Mouse (Mus musculus) erythroid progenitor cell, adult 5-6 weeks (primary cell): ENCODE results near the gene Ypel2. TPM values are rescaled to one million over a fixed set of nuclear protein-coding genes. Genes with fewer than 3 reads are reported as not detected.

Experiments
- ATAC-seq: replicated peaks from 2 replicates; pipeline ENCODE4 v1.8.0; 2016; ENCODE audit warnings: moderate number of reproducible peaks, mild to moderate bottlenecking, moderate TSS enrichment, inconsistent platforms; ENCODE audit not compliant: poor library complexity, low FRiP score, severe bottlenecking
- total RNA-seq, 2 experiments: library from RNA; stranded (forward) in 1 of 2; stranded (reverse) in 1 of 2; fragments of 150-400 nt in 1 of 2; fragments of 186-747, 209-891 nt in 1 of 2; gene quantifications; 2 replicates each; pipeline versions ENCODE4 v1.2.3 to v1.2.4; 2015 to 2017; ENCODE audit warnings: low replicate concordance in 2 of 2

The Ypel2 gene
- total RNA-seq, 2 experiments from 2014 or later = 1.5 to 2.9 TPM

GRCm38 (mm10) chr11:86907889-86908590 lies 85.5 kb downstream of the Ypel2 start:
- no peak for ATAC-seq

GRCm38 (mm10) chr11:86906767-86907662 lies 86.5 kb downstream of the Ypel2 start:
- no peak for ATAC-seq

- ATAC-seq = no peak
Observed at GRCm38 (mm10) chr11:86906257-86906656, 87.2 kb downstream of the Ypel2 start.

- no peak for ATAC-seq
Observed at GRCm38 (mm10) chr11:86905261-86905660, 88.2 kb downstream of the Ypel2 start.

DNA sequence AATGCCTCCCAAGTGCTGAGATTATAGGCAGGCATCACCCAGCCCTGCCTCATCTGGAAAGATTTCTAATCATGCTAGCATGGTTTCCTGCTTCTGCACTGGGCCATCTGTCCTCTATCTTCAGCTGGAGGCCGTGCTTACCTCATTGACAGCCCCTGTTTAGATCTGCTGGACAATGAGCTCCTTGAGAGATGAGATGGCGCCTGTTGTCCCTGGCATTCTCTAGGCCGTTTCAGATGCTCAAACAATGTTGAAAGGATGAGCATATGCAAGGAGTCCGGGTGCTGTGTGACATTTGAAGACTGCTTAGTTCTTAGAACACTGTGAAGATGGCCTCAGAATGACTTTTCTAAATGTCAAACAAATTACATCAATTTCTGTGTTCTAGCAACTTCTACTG lies 88.8 kb downstream of the Ypel2 start:
- ATAC-seq = no peak

GRCm38 (mm10) chr11:86898367-86898766 lies 95.1 kb downstream of the Ypel2 start:
- ATAC-seq = no peak

DNA sequence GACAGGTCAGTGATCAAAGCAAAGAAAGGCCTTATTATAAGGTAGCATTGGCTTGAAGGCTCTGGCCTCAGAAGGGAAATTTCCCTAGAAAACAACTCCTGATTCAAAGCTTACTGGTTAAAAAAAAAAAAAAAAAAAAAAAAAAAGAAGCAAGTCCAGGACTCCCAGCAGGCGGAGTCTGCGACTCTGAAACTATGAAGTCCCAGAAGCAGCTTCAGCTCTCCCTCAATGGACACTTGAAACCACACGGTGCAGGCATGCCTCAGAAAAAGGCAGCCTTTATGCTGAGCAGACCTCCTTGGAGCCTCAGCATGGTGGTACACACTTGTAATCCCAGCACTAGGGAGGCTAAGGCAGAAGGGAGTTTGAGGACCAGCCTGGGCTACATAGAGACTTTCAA lies 97.9 kb downstream of the Ypel2 start:
- no peak for ATAC-seq

DNA sequence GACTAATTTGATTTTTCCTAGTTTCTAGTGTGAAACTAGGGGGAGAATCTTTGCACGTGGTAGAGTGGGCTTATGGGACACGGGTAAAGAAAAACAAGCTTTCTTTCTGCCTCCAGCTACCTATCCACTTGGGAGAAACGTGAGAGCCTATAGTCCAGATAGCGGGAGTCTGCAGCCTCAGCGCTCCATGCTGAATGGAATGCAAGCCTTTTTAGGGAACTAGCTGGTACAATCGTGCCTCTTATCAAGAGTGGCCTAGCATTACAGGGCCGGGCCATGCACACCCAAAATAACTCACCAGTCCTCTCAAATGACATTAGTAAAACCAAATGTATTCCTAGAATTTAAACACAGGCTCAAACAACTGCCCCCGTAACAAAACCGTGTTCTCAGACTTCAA lies 98.4 kb downstream of the Ypel2 start:
- no peak for ATAC-seq

DNA sequence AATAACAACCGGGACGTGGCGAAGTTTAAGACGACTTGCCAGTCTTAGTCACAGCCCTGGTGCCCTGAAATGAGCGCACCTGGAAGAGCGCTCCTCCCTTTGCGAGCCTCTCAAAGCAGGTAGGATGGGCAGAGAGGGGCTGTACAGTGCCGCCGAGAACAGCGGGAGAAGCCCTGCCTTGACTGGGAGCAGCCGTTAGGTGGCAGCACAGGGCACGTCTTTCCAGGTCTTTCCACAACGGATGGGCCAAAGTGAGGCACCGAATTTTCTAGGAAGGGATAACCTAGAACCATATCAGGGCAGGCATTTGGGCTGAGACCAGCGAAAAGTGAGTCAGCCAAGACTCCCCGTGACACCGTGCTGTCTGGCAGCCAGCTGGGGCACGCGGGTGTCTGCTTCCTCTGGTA lies 99.3 kb downstream of the Ypel2 start:
- ATAC-seq = peak; percentile 87

DNA sequence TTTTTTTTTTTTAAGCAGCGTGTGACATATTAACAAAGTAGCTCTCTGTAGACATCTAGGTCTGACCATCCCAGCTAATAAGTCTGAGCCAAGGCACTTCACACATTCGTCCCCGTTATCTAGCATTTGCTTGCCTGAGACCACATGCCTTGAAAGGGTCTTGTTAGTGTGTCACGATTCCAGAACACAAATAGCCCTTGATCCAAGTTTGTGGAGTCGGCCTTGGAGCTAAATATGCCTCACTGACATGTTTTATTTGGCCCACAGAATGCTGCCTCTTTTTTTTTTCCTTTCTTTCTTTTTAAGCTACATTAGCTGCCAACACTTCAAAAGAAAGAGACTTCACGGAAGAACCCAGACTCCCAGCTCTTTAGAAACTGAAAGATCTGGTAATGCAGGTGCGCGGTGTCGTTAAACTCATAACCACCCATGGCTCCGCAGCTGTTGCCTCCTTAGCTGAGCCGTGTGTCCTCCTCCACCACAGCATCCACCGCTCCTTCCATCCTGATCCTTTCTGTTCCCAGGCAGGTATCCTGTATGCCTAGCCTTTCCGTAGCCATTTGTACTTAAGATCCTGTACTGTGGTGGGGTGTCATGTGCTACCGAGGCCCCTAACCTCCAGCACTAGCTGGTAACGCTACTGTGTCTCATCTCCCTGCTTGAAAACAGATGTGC lies 100.4 kb downstream of the Ypel2 start:
- ATAC-seq = no peak

Other genes starting within 250 kb of the Ypel2 start
- 369 and 390 TPM in 2 replicates for gene Cltc, start 236.1 kb downstream of the Ypel2 start, total RNA-seq (2015; ENCODE audit: low replicate concordance)
- gene Cltc, start 236.1 kb downstream of the Ypel2 start, total RNA-seq (2017; ENCODE audit: low replicate concordance) = 282 and 302 TPM in 2 replicates
- 11.5 and 26.8 TPM in 2 replicates for gene Dhx40, start 186.0 kb downstream of the Ypel2 start, total RNA-seq (2015; ENCODE audit: low replicate concordance)
- gene Dhx40, start 186.0 kb downstream of the Ypel2 start, total RNA-seq (2017; ENCODE audit: low replicate concordance) = 20.6 and 22.7 TPM in 2 replicates
- 5.0 and 8.4 TPM in 2 replicates for gene Gdpd1, start 80.4 kb upstream of the Ypel2 start, total RNA-seq (2015; ENCODE audit: low replicate concordance)
- gene Gdpd1, start 80.4 kb upstream of the Ypel2 start, total RNA-seq (2017; ENCODE audit: low replicate concordance) = 3.3 and 5.7 TPM in 2 replicates
- 2.2 and 3.4 TPM in 2 replicates for gene Smg8, start 93.1 kb upstream of the Ypel2 start, total RNA-seq (2015; ENCODE audit: low replicate concordance)
- 5.8 and 6.2 TPM in 2 replicates for gene Smg8, start 93.1 kb upstream of the Ypel2 start, total RNA-seq (2017; ENCODE audit: low replicate concordance)
- 145 and 169 TPM in 2 replicates for gene Prr11, start 115.0 kb upstream of the Ypel2 start, total RNA-seq (2015; ENCODE audit: low replicate concordance)
- gene Prr11, start 115.0 kb upstream of the Ypel2 start, total RNA-seq (2017; ENCODE audit: low replicate concordance) = 74.4 and 95.3 TPM in 2 replicates
- gene Ska2, start 115.5 kb upstream of the Ypel2 start, total RNA-seq (2015; ENCODE audit: low replicate concordance) = 148 and 181 TPM in 2 replicates
- gene Ska2, start 115.5 kb upstream of the Ypel2 start, total RNA-seq (2017; ENCODE audit: low replicate concordance) = 114 and 145 TPM in 2 replicates
- gene Trim37, start 133.4 kb upstream of the Ypel2 start, total RNA-seq (2015; ENCODE audit: low replicate concordance) = 25.6 and 28.5 TPM in 2 replicates
- 38.3 and 50.3 TPM in 2 replicates for gene Trim37, start 133.4 kb upstream of the Ypel2 start, total RNA-seq (2017; ENCODE audit: low replicate concordance)